Mouse (Mus musculus): Measurements from ENCODE around the gene Psmb7. TPM values are rescaled to one million over a fixed set of nuclear protein-coding genes. Genes with fewer than 3 reads are reported as not detected.
A peak's percentile ranks its signal among the peaks of the same experiment; 100 is the strongest.

Gene Psmb7
- polyA plus RNA-seq, 1 experiment from 2014 or later = 141 TPM

DNA sequence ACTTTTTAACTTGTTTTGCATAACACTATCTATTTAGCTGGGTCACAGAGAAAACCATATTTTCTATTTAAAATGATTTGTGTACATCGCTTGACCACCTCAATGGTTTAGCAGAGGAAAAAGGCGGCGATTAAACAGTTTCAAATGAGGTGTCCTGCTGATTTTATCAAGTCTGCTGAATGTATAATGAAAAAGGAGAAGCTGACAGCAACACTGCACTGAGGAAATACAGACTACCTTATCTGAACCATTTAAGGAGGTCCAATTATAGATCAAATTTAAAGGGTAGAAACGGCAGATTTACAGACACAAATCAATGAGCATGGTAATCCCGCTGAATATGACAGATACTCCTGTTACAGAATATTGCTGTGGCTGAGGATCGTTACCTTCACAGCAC, 29.4 kb downstream of the Psmb7 start:
- Histone ChIP-seq H3K4me3 (ENCODE audit: low read depth, low read length) (no peak overlapping the region), H3K36me3 (ENCODE audit: control insufficient read depth, insufficient read depth) (no peaks in the 10 kb centered on the region; the same call in none of the 2 replicates), H3K4me1 (ENCODE audit: control insufficient read depth, low read depth, low read length) (peaks cover 9% of the 10 kb centered on the region), H3K27ac (ENCODE audit: low read length) (no peak overlapping the region), H3K27me3 (ENCODE audit: control insufficient read depth, insufficient read depth, low read depth, low read length) (no peaks in the 10 kb centered on the region), H3K4me2 (ENCODE audit: low read depth, low read length) (no peak overlapping the region), H3K9ac (ENCODE audit: low read depth, low read length) (no peak overlapping the region), H3K9me3 (replicated peaks; ENCODE audit: control insufficient read depth, low read length) (no peaks in the 10 kb centered on the region)
- WGBS (ENCODE audit: insufficient replicate concordance) = 74% methylated on average over 6 of the region's 6 CpGs
- ATAC-seq (ENCODE audit: low read depth) = no peak

DNA sequence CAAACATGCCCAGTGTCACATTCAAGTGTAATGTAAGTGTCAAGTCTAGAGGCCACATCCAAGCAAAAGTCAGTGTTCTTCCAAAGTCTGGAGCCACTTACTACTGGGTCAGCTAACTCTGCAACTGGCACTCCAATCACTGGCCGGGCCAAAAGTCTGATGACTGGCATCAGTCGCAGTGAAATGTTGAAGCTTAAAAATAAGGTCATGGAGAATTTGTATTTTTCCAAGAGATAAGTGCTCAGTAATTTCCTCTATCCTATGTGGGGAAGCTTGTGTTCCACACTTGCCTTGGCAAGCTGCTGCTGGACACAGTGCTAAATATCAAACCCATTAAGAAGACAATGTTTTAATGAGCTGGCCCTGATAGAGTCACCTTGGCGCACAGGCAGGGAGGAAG, 30.3 kb downstream of the Psmb7 start:
- no peak overlapping the region for H3K27ac ChIP-seq (ENCODE audit: low read length)
- no peaks in the 10 kb centered on the region for H3K9me3 ChIP-seq (replicated peaks; ENCODE audit: control insufficient read depth, low read length)
- H3K4me2 ChIP-seq (ENCODE audit: low read depth, low read length) = no peak overlapping the region
- 82% methylated on average over 3 of the region's 3 CpGs for WGBS (ENCODE audit: insufficient replicate concordance)
- H3K9ac ChIP-seq (ENCODE audit: low read depth, low read length) = no peak overlapping the region
- no peak overlapping the region for H3K4me3 ChIP-seq (ENCODE audit: low read depth, low read length)
- ATAC-seq (ENCODE audit: low read depth) = no peak
- H3K4me1 ChIP-seq (ENCODE audit: control insufficient read depth, low read depth, low read length) = peaks cover 9% of the 10 kb centered on the region
- no peaks in the 10 kb centered on the region for H3K27me3 ChIP-seq (ENCODE audit: control insufficient read depth, insufficient read depth, low read depth, low read length)
- H3K36me3 ChIP-seq (ENCODE audit: control insufficient read depth, insufficient read depth) = no peaks in the 10 kb centered on the region; the same call in none of the 2 replicates

DNA sequence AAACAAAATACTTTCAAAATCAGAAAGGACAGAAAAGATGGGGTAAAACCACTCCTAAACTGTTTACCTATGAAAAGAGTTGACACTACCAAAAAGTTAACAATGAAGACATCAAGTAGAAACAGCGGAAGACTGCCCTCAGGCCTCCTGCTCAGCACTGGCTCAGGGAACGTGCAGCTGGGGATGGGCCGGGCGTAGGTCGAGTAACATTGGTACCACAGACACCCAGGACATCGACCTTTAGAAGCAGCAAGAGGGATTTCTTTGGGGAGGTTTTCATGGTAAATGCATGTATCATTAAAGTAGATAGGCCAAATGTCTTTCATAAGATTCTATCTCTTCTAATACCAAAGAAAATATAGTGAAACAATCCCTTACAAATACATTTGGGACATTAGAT, 31.3 kb downstream of the Psmb7 start:
- peaks cover 9% of the 10 kb centered on the region for H3K4me1 ChIP-seq (ENCODE audit: control insufficient read depth, low read depth, low read length)
- no peaks in the 10 kb centered on the region for H3K9me3 ChIP-seq (replicated peaks; ENCODE audit: control insufficient read depth, low read length)
- H3K27ac ChIP-seq (ENCODE audit: low read length) = no peak overlapping the region
- no peak overlapping the region for H3K9ac ChIP-seq (ENCODE audit: low read depth, low read length)
- no peaks in the 10 kb centered on the region for H3K27me3 ChIP-seq (ENCODE audit: control insufficient read depth, insufficient read depth, low read depth, low read length)
- no peak overlapping the region for H3K4me2 ChIP-seq (ENCODE audit: low read depth, low read length)
- no peaks in the 10 kb centered on the region; the same call in none of the 2 replicates for H3K36me3 ChIP-seq (ENCODE audit: control insufficient read depth, insufficient read depth)
- no peak for ATAC-seq (ENCODE audit: low read depth)
- 76% methylated on average over 6 of the region's 6 CpGs for WGBS (ENCODE audit: insufficient replicate concordance)
- H3K4me3 ChIP-seq (ENCODE audit: low read depth, low read length) = no peak overlapping the region

GRCm38 (mm10) chr2:38610161-38610560, 33.7 kb downstream of the Psmb7 start:
- no peaks in the 10 kb centered on the region for H3K27me3 ChIP-seq (ENCODE audit: control insufficient read depth, insufficient read depth, low read depth, low read length)
- H3K36me3 ChIP-seq (ENCODE audit: control insufficient read depth, insufficient read depth) = peaks cover 3% of the 10 kb centered on the region
- H3K9me3 ChIP-seq (replicated peaks; ENCODE audit: control insufficient read depth, low read length) = no peaks in the 10 kb centered on the region
- H3K4me2 ChIP-seq (ENCODE audit: low read depth, low read length) = no peak overlapping the region
- no peak overlapping the region for H3K4me3 ChIP-seq (ENCODE audit: low read depth, low read length)
- 64% methylated on average over 2 of the region's 2 CpGs for WGBS (ENCODE audit: insufficient replicate concordance)
- H3K27ac ChIP-seq (ENCODE audit: low read length) = no peak overlapping the region
- H3K4me1 ChIP-seq (ENCODE audit: control insufficient read depth, low read depth, low read length) = no peaks in the 10 kb centered on the region; the same call in 1 of the 2 replicates
- no peak overlapping the region for H3K9ac ChIP-seq (ENCODE audit: low read depth, low read length)
- ATAC-seq (ENCODE audit: low read depth) = no peak

DNA sequence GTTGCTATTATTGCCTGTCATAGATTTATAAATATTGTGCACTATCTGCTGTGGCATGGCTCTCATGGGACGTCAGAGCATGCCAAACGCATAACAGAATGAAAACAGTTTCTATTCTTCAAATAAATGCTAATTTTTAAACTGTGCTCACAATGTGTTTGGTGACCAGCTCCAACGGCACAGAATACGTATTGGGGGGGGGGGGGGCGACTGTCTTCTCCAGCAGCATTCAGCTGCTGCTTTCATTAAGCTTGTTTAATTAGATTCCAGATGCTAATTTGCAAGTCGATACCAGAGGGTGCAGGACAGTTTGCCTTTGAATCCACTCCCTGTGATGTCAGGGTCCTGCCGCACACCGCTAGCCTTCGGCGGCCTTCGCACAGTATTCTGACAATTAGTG, 34.6 kb downstream of the Psmb7 start:
- ATAC-seq (ENCODE audit: low read depth) = no peak
- H3K36me3 ChIP-seq (ENCODE audit: control insufficient read depth, insufficient read depth) = peaks cover 3% of the 10 kb centered on the region
- WGBS (ENCODE audit: insufficient replicate concordance) = 90% methylated on average over 11 of the region's 11 CpGs

GRCm38 (mm10) chr2:38608831-38609309, 35.0 kb downstream of the Psmb7 start:
- 78% methylated on average over 5 of the region's 5 CpGs for WGBS (ENCODE audit: insufficient replicate concordance)
- no peaks in the 10 kb centered on the region; the same call in 1 of the 2 replicates for H3K4me1 ChIP-seq (ENCODE audit: control insufficient read depth, low read depth, low read length)
- H3K36me3 ChIP-seq (ENCODE audit: control insufficient read depth, insufficient read depth) = peaks cover 3% of the 10 kb centered on the region
- H3K4me3 ChIP-seq (ENCODE audit: low read depth, low read length) = no peak overlapping the region
- no peak overlapping the region for H3K4me2 ChIP-seq (ENCODE audit: low read depth, low read length)
- ATAC-seq (ENCODE audit: low read depth) = no peak
- no peaks in the 10 kb centered on the region for H3K27me3 ChIP-seq (ENCODE audit: control insufficient read depth, insufficient read depth, low read depth, low read length)
- H3K9me3 ChIP-seq (replicated peaks; ENCODE audit: control insufficient read depth, low read length) = no peaks in the 10 kb centered on the region
- no peak overlapping the region for H3K27ac ChIP-seq (ENCODE audit: low read length)
- no peak overlapping the region for H3K9ac ChIP-seq (ENCODE audit: low read depth, low read length)

More for the DNA sequence above, 34.6 kb downstream of the Psmb7 start:
- H3K9ac ChIP-seq (ENCODE audit: low read depth, low read length) = no peak overlapping the region
- H3K4me3 ChIP-seq (ENCODE audit: low read depth, low read length) = no peak overlapping the region
- H3K27ac ChIP-seq (ENCODE audit: low read length) = no peak overlapping the region
- H3K4me2 ChIP-seq (ENCODE audit: low read depth, low read length) = no peak overlapping the region
- no peaks in the 10 kb centered on the region; the same call in 1 of the 2 replicates for H3K4me1 ChIP-seq (ENCODE audit: control insufficient read depth, low read depth, low read length)
- no peaks in the 10 kb centered on the region for H3K9me3 ChIP-seq (replicated peaks; ENCODE audit: control insufficient read depth, low read length)
- no peaks in the 10 kb centered on the region for H3K27me3 ChIP-seq (ENCODE audit: control insufficient read depth, insufficient read depth, low read depth, low read length)

- ATAC-seq (ENCODE audit: low read depth) = peak; percentile 79
- H3K4me2 ChIP-seq (ENCODE audit: low read depth, low read length) = no peak overlapping the region
- no peaks in the 10 kb centered on the region; the same call in 1 of the 2 replicates for H3K4me1 ChIP-seq (ENCODE audit: control insufficient read depth, low read depth, low read length)
- H3K9me3 ChIP-seq (replicated peaks; ENCODE audit: control insufficient read depth, low read length) = no peaks in the 10 kb centered on the region
- H3K27me3 ChIP-seq (ENCODE audit: control insufficient read depth, insufficient read depth, low read depth, low read length) = no peaks in the 10 kb centered on the region
- H3K36me3 ChIP-seq (ENCODE audit: control insufficient read depth, insufficient read depth) = peaks cover 3% of the 10 kb centered on the region
- H3K4me3 ChIP-seq (ENCODE audit: low read depth, low read length) = no peak overlapping the region
- no peak overlapping the region for H3K9ac ChIP-seq (ENCODE audit: low read depth, low read length)
- WGBS (ENCODE audit: insufficient replicate concordance) = 59% methylated on average over 1 of the region's 1 CpGs
- peak overlapping the region; percentile 53; the same call in 1 of the 2 replicates for H3K27ac ChIP-seq (ENCODE audit: low read length)
Measured at GRCm38 (mm10) chr2:38607716-38608115, 36.2 kb downstream of the Psmb7 start.

- no peaks in the 10 kb centered on the region for H3K36me3 ChIP-seq (ENCODE audit: control insufficient read depth, insufficient read depth)
- no peaks in the 10 kb centered on the region for H3K9me3 ChIP-seq (replicated peaks; ENCODE audit: control insufficient read depth, low read length)
Measured at GRCm38 (mm10) chr2:38600842-38601241, 43.0 kb downstream of the Psmb7 start.

GRCm38 (mm10) chr2:38598395-38598794, 45.5 kb downstream of the Psmb7 start:
- Histone ChIP-seq H3K36me3 (ENCODE audit: control insufficient read depth, insufficient read depth) (no peaks in the 10 kb centered on the region), H3K4me3 (ENCODE audit: low read depth, low read length) (no peak overlapping the region), H3K4me2 (ENCODE audit: low read depth, low read length) (no peak overlapping the region), H3K4me1 (ENCODE audit: control insufficient read depth, low read depth, low read length) (no peaks in the 10 kb centered on the region), H3K9me3 (replicated peaks; ENCODE audit: control insufficient read depth, low read length) (no peaks in the 10 kb centered on the region), H3K9ac (ENCODE audit: low read depth, low read length) (no peak overlapping the region), H3K27ac (ENCODE audit: low read length) (no peak overlapping the region), H3K27me3 (ENCODE audit: control insufficient read depth, insufficient read depth, low read depth, low read length) (no peaks in the 10 kb centered on the region)
- ATAC-seq (ENCODE audit: low read depth) = no peak
- 78% methylated on average over 2 of the region's 2 CpGs for WGBS (ENCODE audit: insufficient replicate concordance)

More at GRCm38 (mm10) chr2:38600842-38601241, 43.0 kb downstream of the Psmb7 start:
- Histone ChIP-seq H3K27me3 (ENCODE audit: control insufficient read depth, insufficient read depth, low read depth, low read length) (no peaks in the 10 kb centered on the region), H3K4me1 (ENCODE audit: control insufficient read depth, low read depth, low read length) (no peaks in the 10 kb centered on the region), H3K9ac (ENCODE audit: low read depth, low read length) (no peak overlapping the region), H3K27ac (ENCODE audit: low read length) (no peak overlapping the region), H3K4me3 (ENCODE audit: low read depth, low read length) (no peak overlapping the region), H3K4me2 (ENCODE audit: low read depth, low read length) (no peak overlapping the region)
- ATAC-seq (ENCODE audit: low read depth) = no peak

Data from liver, embryonic 16.5 days (tissue).